Mouse (Mus musculus): ENCODE results near the gene Npw. TPM values are rescaled to one million over a fixed set of nuclear protein-coding genes. Genes with fewer than 3 reads are reported as not detected.

The Npw gene
- polyA plus RNA-seq, 1 experiment from 2014 or later, result not detected

GRCm38 (mm10) chr17:24632813-24633449, 25.3 kb downstream of the Npw start:
- peak; percentile 56 for ATAC-seq (ENCODE audit: insufficient number of reproducible peaks, insufficient read depth, low FRiP score, low read depth)
- 7% methylated on average over 22 of the region's 22 CpGs for WGBS
- Histone ChIP-seq H3K4me3 (ENCODE audit: control insufficient read depth in 1 of 2, insufficient read depth in 1 of 2, low read depth in 1 of 2, low read length in 2 of 2) (peak overlapping the region; percentile 76 to 81), H3K4me2 (ENCODE audit: low read length) (peak overlapping the region; percentile 92), H3K9ac (ENCODE audit: low read length) (peak overlapping the region; percentile 90), H3K27me3 (ENCODE audit: control insufficient read depth, insufficient read depth, low read length) (peaks cover 3% of the 10 kb centered on the region; the same call in 1 of the 2 replicates), H3K27ac (replicated peaks in 1 of 2; ENCODE audit: control insufficient read depth in 1 of 2, insufficient read depth in 1 of 2, low read depth in 2 of 2, low read length in 2 of 2) (peak overlapping the region; percentile 84 to 89), H3K9me3 (ENCODE audit: control insufficient read depth, low read length) (no peaks in the 10 kb centered on the region), H3K36me3 (ENCODE audit: control insufficient read depth, insufficient read depth, low read length) (peaks cover 29% of the 10 kb centered on the region), H3K4me1 (ENCODE audit: control insufficient read depth in 2 of 2, insufficient read depth in 2 of 2, low read length in 2 of 2) (peaks cover 16 to 21% of the 10 kb centered on the region in 2 experiments)

DNA sequence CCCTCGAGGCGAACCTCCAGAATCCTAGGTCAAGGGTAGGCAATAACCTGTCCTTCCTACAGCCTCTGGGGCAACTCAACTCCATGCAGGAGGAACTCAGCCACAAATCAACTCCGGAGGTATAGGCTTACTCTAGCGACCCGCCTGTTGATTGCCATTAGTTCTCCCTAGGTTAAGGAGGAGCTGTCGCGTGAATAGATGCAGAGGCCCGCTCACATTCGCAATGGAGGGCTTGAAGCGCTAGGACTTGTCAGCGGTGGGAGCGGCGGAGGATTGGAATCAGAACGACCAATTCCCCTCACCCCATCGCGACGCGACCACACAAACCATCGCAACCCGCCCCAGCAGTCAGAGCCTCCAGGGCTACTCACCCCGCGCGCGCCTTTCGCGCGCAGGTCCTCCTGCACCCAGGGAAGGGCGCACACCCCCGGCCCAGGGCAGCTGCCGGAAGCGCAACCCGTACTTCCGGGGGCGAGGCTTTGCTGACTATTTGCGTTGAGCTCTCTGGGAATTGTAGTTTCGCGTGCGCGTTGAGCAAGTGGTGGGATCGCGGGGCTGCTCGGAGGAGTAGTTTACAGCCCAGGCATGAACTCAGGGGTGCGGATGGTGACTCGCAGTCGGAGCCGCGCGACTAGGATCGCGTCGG, 26.0 kb downstream of the Npw start, which contains the start of the genes Tsc2 and Nthl1:
Gene Tsc2, minus strand, starts transcription at position 464 of the 646 bp plus-strand sequence.
Gene Nthl1, plus strand, starts transcription at position 514 of the 646 bp plus-strand sequence.
- Histone ChIP-seq H3K4me3 (ENCODE audit: control insufficient read depth in 1 of 2, insufficient read depth in 1 of 2, low read depth in 1 of 2, low read length in 2 of 2) (peak within 1 kb of the TSS; percentile 76 to 81), H3K9me3 (ENCODE audit: control insufficient read depth, low read length) (no peaks in the 10 kb centered on the region), H3K4me1 (ENCODE audit: control insufficient read depth in 2 of 2, insufficient read depth in 2 of 2, low read length in 2 of 2) (peaks cover 16 to 21% of the 10 kb centered on the region in 2 experiments), H3K4me2 (ENCODE audit: low read length) (peak within 1 kb of the TSS; percentile 92), H3K27ac (replicated peaks in 1 of 2; ENCODE audit: control insufficient read depth in 1 of 2, insufficient read depth in 1 of 2, low read depth in 2 of 2, low read length in 2 of 2) (peak within 1 kb of the TSS; percentile 84 to 89), H3K9ac (ENCODE audit: low read length) (peak within 1 kb of the TSS; percentile 90), H3K36me3 (ENCODE audit: control insufficient read depth, insufficient read depth, low read length) (peaks cover 35% of the 10 kb centered on the region), H3K27me3 (ENCODE audit: control insufficient read depth, insufficient read depth, low read length) (peaks cover 3% of the 10 kb centered on the region; the same call in 1 of the 2 replicates)
- ATAC-seq (ENCODE audit: insufficient number of reproducible peaks, insufficient read depth, low FRiP score, low read depth), result peak; percentile 60
- WGBS, result 1% methylated on average over 51 of the region's 51 CpGs

DNA sequence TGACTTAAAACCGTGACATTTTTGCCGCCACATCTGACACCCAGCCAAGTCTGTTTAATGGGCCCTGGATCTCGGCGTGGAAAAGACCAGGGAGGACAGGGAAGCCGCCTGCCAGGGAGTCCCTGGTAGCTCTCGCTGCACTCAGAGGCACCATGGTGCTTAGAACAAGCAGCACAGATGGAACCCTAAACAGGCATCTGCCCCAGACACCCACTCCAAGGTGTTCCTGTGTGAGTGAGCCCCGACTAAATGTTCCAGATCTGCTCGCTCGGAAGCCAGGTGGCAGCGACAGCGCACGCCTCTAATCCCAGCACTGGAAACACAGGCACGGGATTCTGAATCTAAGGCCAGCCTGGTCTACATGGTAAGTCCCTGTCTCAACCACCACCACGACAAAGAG, 28.2 kb downstream of the Npw start:
- no peak overlapping the region for H3K9ac ChIP-seq (ENCODE audit: low read length)
- peaks cover 12 to 15% of the 10 kb centered on the region in 2 experiments for H3K4me1 ChIP-seq (ENCODE audit: control insufficient read depth in 2 of 2, insufficient read depth in 2 of 2, low read length in 2 of 2)
- H3K4me3 ChIP-seq (ENCODE audit: control insufficient read depth in 1 of 2, insufficient read depth in 1 of 2, low read depth in 1 of 2, low read length in 2 of 2), result no peak overlapping the region
- 0 out of 2 replicates have a peak, but pooled peaks cover 3% of the 10 kb centered on the region for H3K27me3 ChIP-seq (ENCODE audit: control insufficient read depth, insufficient read depth, low read length)
- H3K4me2 ChIP-seq (ENCODE audit: low read length), result no peak overlapping the region
- 88% methylated on average over 14 of the region's 14 CpGs for WGBS
- H3K27ac ChIP-seq (replicated peaks in 1 of 2; ENCODE audit: control insufficient read depth in 1 of 2, insufficient read depth in 1 of 2, low read depth in 2 of 2, low read length in 2 of 2), result no peak overlapping the region
- peaks cover 56% of the 10 kb centered on the region for H3K36me3 ChIP-seq (ENCODE audit: control insufficient read depth, insufficient read depth, low read length)
- H3K9me3 ChIP-seq (ENCODE audit: control insufficient read depth, low read length), result no peaks in the 10 kb centered on the region
- no peak for ATAC-seq (ENCODE audit: insufficient number of reproducible peaks, insufficient read depth, low FRiP score, low read depth)

- Histone ChIP-seq H3K4me3 (ENCODE audit: control insufficient read depth in 1 of 2, insufficient read depth in 1 of 2, low read depth in 1 of 2, low read length in 2 of 2) (no peak overlapping the region), H3K9ac (ENCODE audit: low read length) (no peak overlapping the region), H3K9me3 (ENCODE audit: control insufficient read depth, low read length) (no peaks in the 10 kb centered on the region), H3K36me3 (ENCODE audit: control insufficient read depth, insufficient read depth, low read length) (peaks cover 70% of the 10 kb centered on the region), H3K27me3 (ENCODE audit: control insufficient read depth, insufficient read depth, low read length) (no peaks in the 10 kb centered on the region), H3K4me1 (ENCODE audit: control insufficient read depth in 2 of 2, insufficient read depth in 2 of 2, low read length in 2 of 2) (peaks cover 10 to 15% of the 10 kb centered on the region in 2 experiments), H3K4me2 (ENCODE audit: low read length) (no peak overlapping the region), H3K27ac (replicated peaks in 1 of 2; ENCODE audit: control insufficient read depth in 1 of 2, insufficient read depth in 1 of 2, low read depth in 2 of 2, low read length in 2 of 2) (no peak overlapping the region)
- ATAC-seq (ENCODE audit: insufficient number of reproducible peaks, insufficient read depth, low FRiP score, low read depth), result no peak
- WGBS, result 18% methylated on average over 5 of the region's 5 CpGs
These were observed 29.6 kb downstream of the Npw start for GRCm38 (mm10) chr17:24628646-24629045.

DNA sequence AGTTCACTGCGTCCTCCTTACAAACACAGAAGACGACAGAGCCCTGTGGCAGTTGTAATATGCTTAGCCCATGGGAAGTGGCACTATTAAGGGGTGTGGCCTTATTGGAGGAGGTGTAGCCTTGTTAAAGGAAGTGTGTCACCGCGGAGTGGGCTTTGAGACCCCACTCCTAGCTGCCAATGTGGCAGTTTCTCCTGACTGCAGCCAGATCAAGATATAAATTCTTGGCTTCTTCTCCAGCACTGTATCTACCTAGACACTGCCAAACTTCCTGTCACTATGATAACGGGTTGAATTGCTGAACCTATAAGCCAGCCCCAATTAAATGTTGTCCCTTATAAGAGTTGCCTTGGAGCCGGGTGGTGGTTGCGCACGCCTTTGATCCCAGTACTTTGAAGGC, 32.8 kb downstream of the Npw start:
- WGBS, result 90% methylated on average over 8 of the region's 8 CpGs
- Histone ChIP-seq H3K4me2 (ENCODE audit: low read length) (no peak overlapping the region), H3K27ac (replicated peaks in 1 of 2; ENCODE audit: control insufficient read depth in 1 of 2, insufficient read depth in 1 of 2, low read depth in 2 of 2, low read length in 2 of 2) (no peak overlapping the region), H3K36me3 (ENCODE audit: control insufficient read depth, insufficient read depth, low read length) (peaks cover 96% of the 10 kb centered on the region), H3K4me1 (ENCODE audit: control insufficient read depth in 2 of 2, insufficient read depth in 2 of 2, low read length in 2 of 2) (peaks cover 0 to 2% of the 10 kb centered on the region in 2 experiments; a peak in 1 of 4 replicates), H3K27me3 (ENCODE audit: control insufficient read depth, insufficient read depth, low read length) (no peaks in the 10 kb centered on the region), H3K9ac (ENCODE audit: low read length) (no peak overlapping the region), H3K4me3 (ENCODE audit: control insufficient read depth in 1 of 2, insufficient read depth in 1 of 2, low read depth in 1 of 2, low read length in 2 of 2) (no peak overlapping the region), H3K9me3 (ENCODE audit: control insufficient read depth, low read length) (no peaks in the 10 kb centered on the region)
- no peak for ATAC-seq (ENCODE audit: insufficient number of reproducible peaks, insufficient read depth, low FRiP score, low read depth)

DNA sequence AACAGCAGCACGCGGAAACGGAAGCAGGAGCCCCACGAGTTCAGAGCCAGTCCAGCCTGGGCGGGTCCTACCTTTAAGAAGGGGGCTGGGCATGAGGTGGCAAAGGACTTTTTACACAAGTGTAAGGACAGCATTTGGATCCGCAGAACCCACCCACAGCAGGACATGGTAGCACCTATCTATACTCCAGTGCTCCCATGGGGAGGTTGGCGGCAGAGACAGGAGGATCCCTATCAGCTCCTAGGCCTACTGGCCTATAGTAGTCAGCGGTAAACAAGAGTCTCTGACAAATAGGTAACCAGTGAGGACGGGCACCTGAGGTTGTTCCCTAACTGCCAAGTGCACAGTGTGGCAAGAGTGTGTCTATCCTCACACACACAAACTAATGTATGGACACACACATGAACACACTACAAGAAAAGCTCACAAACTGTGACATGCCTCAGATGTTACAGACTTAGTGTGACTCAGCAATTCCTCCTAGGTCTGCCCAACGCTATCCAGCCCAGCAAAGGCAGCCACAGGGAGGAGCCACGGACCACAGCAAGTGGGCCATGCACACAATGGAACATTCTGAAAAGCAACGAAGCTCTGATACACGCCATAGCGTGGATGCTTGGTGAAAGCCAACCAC, 40.6 kb downstream of the Npw start:
- Histone ChIP-seq H3K27me3 (ENCODE audit: control insufficient read depth, insufficient read depth, low read length) (no peaks in the 10 kb centered on the region), H3K36me3 (ENCODE audit: control insufficient read depth, insufficient read depth, low read length) (peaks cover 89% of the 10 kb centered on the region), H3K9me3 (ENCODE audit: control insufficient read depth, low read length) (no peaks in the 10 kb centered on the region), H3K9ac (ENCODE audit: low read length) (no peak overlapping the region), H3K4me2 (ENCODE audit: low read length) (no peak overlapping the region), H3K4me1 (ENCODE audit: control insufficient read depth in 2 of 2, insufficient read depth in 2 of 2, low read length in 2 of 2) (no peaks in the 10 kb centered on the region), H3K27ac (replicated peaks in 1 of 2; ENCODE audit: control insufficient read depth in 1 of 2, insufficient read depth in 1 of 2, low read depth in 2 of 2, low read length in 2 of 2) (no peak overlapping the region), H3K4me3 (ENCODE audit: control insufficient read depth in 1 of 2, insufficient read depth in 1 of 2, low read depth in 1 of 2, low read length in 2 of 2) (no peak overlapping the region)
- WGBS, result 77% methylated on average over 14 of the region's 14 CpGs
- ATAC-seq (ENCODE audit: insufficient number of reproducible peaks, insufficient read depth, low FRiP score, low read depth), result no peak

- Histone ChIP-seq H3K27ac (replicated peaks in 1 of 2; ENCODE audit: control insufficient read depth in 1 of 2, insufficient read depth in 1 of 2, low read depth in 2 of 2, low read length in 2 of 2) (peak overlapping the region; percentile 10 to 54; a peak in 2 of 4 replicates), H3K27me3 (ENCODE audit: control insufficient read depth, insufficient read depth, low read length) (no peaks in the 10 kb centered on the region), H3K4me3 (ENCODE audit: control insufficient read depth in 1 of 2, insufficient read depth in 1 of 2, low read depth in 1 of 2, low read length in 2 of 2) (no peak overlapping the region), H3K4me2 (ENCODE audit: low read length) (no peak overlapping the region), H3K9ac (ENCODE audit: low read length) (no peak overlapping the region), H3K4me1 (ENCODE audit: control insufficient read depth in 2 of 2, insufficient read depth in 2 of 2, low read length in 2 of 2) (peaks cover 3 to 7% of the 10 kb centered on the region in 2 experiments; a peak in 1 of 4 replicates), H3K36me3 (ENCODE audit: control insufficient read depth, insufficient read depth, low read length) (peaks cover 72% of the 10 kb centered on the region), H3K9me3 (ENCODE audit: control insufficient read depth, low read length) (no peaks in the 10 kb centered on the region)
- 29% methylated on average over 2 of the region's 2 CpGs for WGBS
- no peak for ATAC-seq (ENCODE audit: insufficient number of reproducible peaks, insufficient read depth, low FRiP score, low read depth)
These were observed 47.5 kb downstream of the Npw start for GRCm38 (mm10) chr17:24610711-24611110.

Measured in heart, embryonic 14.5 days (tissue).